Mouse (Mus musculus): ENCODE data around the gene Mpc1.

- TF ChIP-seq CTCF (IDR thresholded peaks at IDR 0.05; ENCODE audit: borderline replicate concordance, extremely low read depth, insufficient read depth, insufficient read length): no peak
- no peak for TF ChIP-seq POLR2A (IDR thresholded peaks at IDR 0.05; ENCODE audit: borderline replicate concordance, extremely low read depth, insufficient read depth, insufficient read length, poor library complexity, severe bottlenecking)
Measured at GRCm38 (mm10) chr17:8278356-8278755, 4.3 kb upstream of the Mpc1 start.
